Mouse (Mus musculus) embryonic facial prominence, embryonic 15.5 days (tissue): ENCODE data around the gene Lmbrd2. TPM values are rescaled to one million over a fixed set of nuclear protein-coding genes. Genes with fewer than 3 reads are reported as not detected.
"Not testable (repeated sequence)": the region's sequence is repeated elsewhere in the genome, so short reads cannot be mapped to it uniquely, and the experiment has no call there.

ENCODE experiments used
- ATAC-seq: fragments of 200-750 bp; cut with Nextera tagmentation; 2 replicates; pipeline ENCODE4 v1.8.0; 2017; ENCODE audit warnings: low read depth, moderate TSS enrichment; ENCODE audit not compliant: insufficient number of reproducible peaks, low FRiP score, low TSS enrichment
- H3K27ac ChIP-seq: fragments of 300-500 bp; sonication (generic); replicated peaks from 2 replicates; pipeline ENCODE4 v1.5.1; 2015; ENCODE audit warnings: mild to moderate bottlenecking, inconsistent platforms
- H3K27me3 ChIP-seq: fragments of 300-500 bp; sonication (generic); 2 replicates; pipeline ENCODE4 v1.6.1; 2015; ENCODE audit warnings: inconsistent platforms
- H3K36me3 ChIP-seq: fragments of 300-500 bp; sonication (generic); 2 replicates; pipeline ENCODE4 v1.6.1; 2015; ENCODE audit warnings: mild to moderate bottlenecking, inconsistent platforms
- H3K4me1 ChIP-seq: fragments of 300-500 bp; sonication (generic); 2 replicates; pipeline ENCODE4 v1.6.1; 2015; ENCODE audit warnings: inconsistent platforms
- H3K4me2 ChIP-seq: fragments of 300-500 bp; sonication (generic); replicated peaks from 2 replicates; pipeline ENCODE4 v1.6.1; 2015; ENCODE audit warnings: mild to moderate bottlenecking, inconsistent platforms
- H3K4me3 ChIP-seq: fragments of 300-500 bp; sonication (generic); replicated peaks from 2 replicates; pipeline ENCODE4 v1.5.1; 2015; ENCODE audit warnings: mild to moderate bottlenecking, inconsistent platforms
- H3K9ac ChIP-seq: fragments of 300-500 bp; sonication (generic); 2 replicates; pipeline ENCODE4 v1.6.1; 2015; ENCODE audit warnings: inconsistent platforms
- H3K9me3 ChIP-seq: fragments of 300-500 bp; sonication (generic); replicated peaks from 2 replicates; pipeline ENCODE4 v1.6.1; 2016; ENCODE audit warnings: inconsistent platforms
- WGBS: fragments of 180-500 bp; shearing (Covaris S2); methylation state at CpG from one replicate; pipeline ENCODE4 v1.1.7; 2015; 5-methylcytosine and 5-hydroxymethylcytosine counted together
- polyA plus RNA-seq: library from polyadenylated mRNA; unstranded; fragments of >200 nt; fragmentation: Nextera tagmentation; extraction: Ambion mirVana; gene quantifications from 2 replicates; pipeline ENCODE4 v1.2.1, GENCODE M21; 2015

Gene Lmbrd2
- polyA plus RNA-seq, 1 experiment from 2014 or later = 2.2 TPM

- Histone ChIP-seq H3K9me3 (no peaks in the 10 kb centered on the region), H3K36me3 (peaks cover 15% of the 10 kb centered on the region), H3K27ac (peak overlapping the region; percentile 59; the same call in 1 of the 2 replicates), H3K9ac (peak overlapping the region; percentile 41), H3K4me3 (peak overlapping the region; percentile 79), H3K4me2 (peak overlapping the region; percentile 48), H3K4me1 (peaks cover 41% of the 10 kb centered on the region), H3K27me3 (no peaks in the 10 kb centered on the region)
- ATAC-seq = no peak
- WGBS = 23% methylated on average over 10 of the region's 10 CpGs
Measured at GRCm38 (mm10) chr15:9139447-9139846, 903 bp upstream of the Lmbrd2 start.

- H3K4me3 ChIP-seq = peak overlapping the region; percentile 79
- 1% methylated on average over 37 of the region's 37 CpGs for WGBS
- peak; percentile 76 for ATAC-seq
- peaks cover 32% of the 10 kb centered on the region for H3K4me1 ChIP-seq
- peak overlapping the region; percentile 60 for H3K4me2 ChIP-seq
- peaks cover 14% of the 10 kb centered on the region for H3K36me3 ChIP-seq
- H3K9me3 ChIP-seq = no peaks in the 10 kb centered on the region
- no peaks in the 10 kb centered on the region for H3K27me3 ChIP-seq
- peak overlapping the region; percentile 53 for H3K9ac ChIP-seq
- peak overlapping the region; percentile 79 for H3K27ac ChIP-seq
Measured at GRCm38 (mm10) chr15:9140684-9141171, 378 bp downstream of the Lmbrd2 start.

GRCm38 (mm10) chr15:9155325-9155724, 15.0 kb downstream of the Lmbrd2 start, which contains the start of gene Skp2:
Gene Skp2 (minus strand): TSS chr15:9155425.
- no peak within 1 kb of the TSS for H3K4me3 ChIP-seq
- ATAC-seq = no peak
- no peak within 1 kb of the TSS for H3K27ac ChIP-seq
- no peaks in the 10 kb centered on the region for H3K9me3 ChIP-seq
- peaks cover 41% of the 10 kb centered on the region for H3K36me3 ChIP-seq
- no peaks in the 10 kb centered on the region for H3K27me3 ChIP-seq
- no peak within 1 kb of the TSS for H3K4me2 ChIP-seq
- H3K4me1 ChIP-seq = no peaks in the 10 kb centered on the region
- no peak within 1 kb of the TSS for H3K9ac ChIP-seq

GRCm38 (mm10) chr15:9162557-9163070, 22.3 kb downstream of the Lmbrd2 start:
- no peak overlapping the region for H3K27ac ChIP-seq
- peaks cover 22% of the 10 kb centered on the region for H3K36me3 ChIP-seq
- H3K4me3 ChIP-seq = no peak overlapping the region
- H3K9ac ChIP-seq = no peak overlapping the region
- no peak for ATAC-seq
- H3K27me3 ChIP-seq = no peaks in the 10 kb centered on the region
- H3K9me3 ChIP-seq = no peaks in the 10 kb centered on the region
- 57% methylated on average over 4 of the region's 4 CpGs for WGBS
- H3K4me1 ChIP-seq = no peaks in the 10 kb centered on the region
- no peak overlapping the region for H3K4me2 ChIP-seq

GRCm38 (mm10) chr15:9164125-9164524, 23.8 kb downstream of the Lmbrd2 start:
- no peak overlapping the region for H3K27ac ChIP-seq
- WGBS = 74% methylated on average over 6 of the region's 6 CpGs
- H3K27me3 ChIP-seq = no peaks in the 10 kb centered on the region
- H3K4me1 ChIP-seq = no peaks in the 10 kb centered on the region
- no peak overlapping the region for H3K4me2 ChIP-seq
- no peak overlapping the region for H3K9ac ChIP-seq
- no peak for ATAC-seq
- peaks cover 27% of the 10 kb centered on the region for H3K36me3 ChIP-seq
- no peaks in the 10 kb centered on the region for H3K9me3 ChIP-seq
- no peak overlapping the region for H3K4me3 ChIP-seq

- Histone ChIP-seq H3K4me3 (no peak overlapping the region), H3K9ac (no peak overlapping the region), H3K27ac (no peak overlapping the region), H3K9me3 (no peaks in the 10 kb centered on the region), H3K36me3 (peaks cover 10% of the 10 kb centered on the region; the same call in 1 of the 2 replicates), H3K27me3 (no peaks in the 10 kb centered on the region), H3K4me1 (no peaks in the 10 kb centered on the region), H3K4me2 (no peak overlapping the region)
- ATAC-seq = no peak
- 91% methylated on average over 3 of the region's 3 CpGs for WGBS
Measured at GRCm38 (mm10) chr15:9177038-9177437, 36.7 kb downstream of the Lmbrd2 start.

- H3K4me2 ChIP-seq = no peak overlapping the region
- H3K4me1 ChIP-seq = peaks cover 1% of the 10 kb centered on the region; the same call in 1 of the 2 replicates
- no peak overlapping the region for H3K9ac ChIP-seq
- ATAC-seq = no peak
- no peak overlapping the region for H3K27ac ChIP-seq
- 93% methylated on average over 5 of the region's 5 CpGs for WGBS
- peaks cover 3% of the 10 kb centered on the region; the same call in 1 of the 2 replicates for H3K36me3 ChIP-seq
- H3K27me3 ChIP-seq = no peaks in the 10 kb centered on the region
- no peaks in the 10 kb centered on the region for H3K9me3 ChIP-seq
- no peak overlapping the region for H3K4me3 ChIP-seq
Measured at GRCm38 (mm10) chr15:9183995-9184394, 43.6 kb downstream of the Lmbrd2 start.

- no peak overlapping the region for H3K4me2 ChIP-seq
- no peaks in the 10 kb centered on the region for H3K9me3 ChIP-seq
- peaks cover 6% of the 10 kb centered on the region; the same call in 1 of the 2 replicates for H3K4me1 ChIP-seq
- WGBS = 43% methylated on average over 2 of the region's 2 CpGs
- H3K9ac ChIP-seq = no peak overlapping the region
- no peak for ATAC-seq
- H3K27me3 ChIP-seq = no peaks in the 10 kb centered on the region
- H3K4me3 ChIP-seq = no peak overlapping the region
- no peak overlapping the region for H3K27ac ChIP-seq
- peaks cover 7% of the 10 kb centered on the region; the same call in 1 of the 2 replicates for H3K36me3 ChIP-seq
Measured at GRCm38 (mm10) chr15:9189796-9190195, 49.4 kb downstream of the Lmbrd2 start.

GRCm38 (mm10) chr15:9192685-9193084, 52.3 kb downstream of the Lmbrd2 start:
- H3K4me3 ChIP-seq, H3K27ac ChIP-seq, H3K4me2 ChIP-seq, H3K27me3 ChIP-seq, H3K4me1 ChIP-seq, H3K9me3 ChIP-seq, H3K9ac ChIP-seq, ATAC-seq: not testable (repeated sequence)
- H3K36me3 ChIP-seq = peaks cover 13% of the 10 kb centered on the region; the same call in 1 of the 2 replicates

GRCm38 (mm10) chr15:9198421-9198820, 58.1 kb downstream of the Lmbrd2 start:
- no peaks in the 10 kb centered on the region for H3K27me3 ChIP-seq
- no peaks in the 10 kb centered on the region for H3K9me3 ChIP-seq
- H3K27ac ChIP-seq = no peak overlapping the region
- no peak for ATAC-seq
- 0 out of 2 replicates have a peak, but pooled peaks cover 10% of the 10 kb centered on the region for H3K36me3 ChIP-seq
- WGBS = 61% methylated on average over 6 of the region's 6 CpGs
- no peak overlapping the region for H3K4me3 ChIP-seq
- no peak overlapping the region for H3K4me2 ChIP-seq
- no peak overlapping the region for H3K9ac ChIP-seq
- H3K4me1 ChIP-seq = no peaks in the 10 kb centered on the region

- Histone ChIP-seq H3K27me3 (no peaks in the 10 kb centered on the region), H3K9ac (no peak overlapping the region), H3K36me3 (no peaks in the 10 kb centered on the region), H3K9me3 (no peaks in the 10 kb centered on the region), H3K4me3 (no peak overlapping the region), H3K4me2 (no peak overlapping the region), H3K27ac (no peak overlapping the region), H3K4me1 (no peaks in the 10 kb centered on the region)
- no peak for ATAC-seq
Measured at GRCm38 (mm10) chr15:9211891-9212290, 71.5 kb downstream of the Lmbrd2 start.

- WGBS = 44% methylated on average over 3 of the region's 3 CpGs
- not testable (repeated sequence) for ATAC-seq
Measured at GRCm38 (mm10) chr15:9213026-9213425, 72.7 kb downstream of the Lmbrd2 start.

More at GRCm38 (mm10) chr15:9213026-9213425, 72.7 kb downstream of the Lmbrd2 start:
- H3K9me3 ChIP-seq, H3K27ac ChIP-seq, H3K27me3 ChIP-seq, H3K4me1 ChIP-seq, H3K4me3 ChIP-seq, H3K9ac ChIP-seq, H3K4me2 ChIP-seq, H3K36me3 ChIP-seq: not testable (repeated sequence)
